Mouse (Mus musculus): ENCODE data around the gene Atp8b5. TPM values are rescaled to one million over a fixed set of nuclear protein-coding genes. Genes with fewer than 3 reads are reported as not detected.

Atp8b5 gene
- total RNA-seq, 2 experiments from 2014 or later = 0.15 to 0.34 TPM

DNA sequence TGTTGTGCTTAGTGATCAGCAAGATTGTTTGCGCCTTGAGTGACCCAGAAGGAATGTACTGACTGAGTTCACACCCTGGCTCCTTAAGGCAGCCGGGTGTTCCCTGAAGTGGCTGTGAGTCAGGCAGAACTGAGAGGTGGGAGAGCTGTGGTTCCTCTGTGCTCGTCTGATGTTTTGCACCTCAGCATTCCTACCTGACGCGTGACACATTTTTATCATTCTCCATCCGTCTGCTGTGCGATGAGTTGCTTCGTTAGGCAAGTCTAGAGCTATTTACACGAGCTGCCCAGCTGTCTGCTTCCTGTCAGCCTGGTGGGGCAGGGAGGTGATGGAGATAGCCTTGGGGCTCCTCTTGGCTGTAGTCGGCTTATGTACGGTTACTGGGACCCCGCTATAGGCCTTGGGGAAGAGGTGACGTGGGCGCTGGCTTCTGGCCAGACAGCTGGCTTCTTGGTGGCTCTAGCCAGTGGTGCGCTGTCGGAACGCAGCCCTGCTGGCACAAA is 131.9 kb downstream of the Atp8b5 start:
- DNase-seq (ENCODE audit: extremely low spot score in 1 of 2, low spot score in 2 of 2) = peak in 1 of 2 experiments; percentile 76
- intact Hi-C loops (cut with DNase I) = no loop called here

DNA sequence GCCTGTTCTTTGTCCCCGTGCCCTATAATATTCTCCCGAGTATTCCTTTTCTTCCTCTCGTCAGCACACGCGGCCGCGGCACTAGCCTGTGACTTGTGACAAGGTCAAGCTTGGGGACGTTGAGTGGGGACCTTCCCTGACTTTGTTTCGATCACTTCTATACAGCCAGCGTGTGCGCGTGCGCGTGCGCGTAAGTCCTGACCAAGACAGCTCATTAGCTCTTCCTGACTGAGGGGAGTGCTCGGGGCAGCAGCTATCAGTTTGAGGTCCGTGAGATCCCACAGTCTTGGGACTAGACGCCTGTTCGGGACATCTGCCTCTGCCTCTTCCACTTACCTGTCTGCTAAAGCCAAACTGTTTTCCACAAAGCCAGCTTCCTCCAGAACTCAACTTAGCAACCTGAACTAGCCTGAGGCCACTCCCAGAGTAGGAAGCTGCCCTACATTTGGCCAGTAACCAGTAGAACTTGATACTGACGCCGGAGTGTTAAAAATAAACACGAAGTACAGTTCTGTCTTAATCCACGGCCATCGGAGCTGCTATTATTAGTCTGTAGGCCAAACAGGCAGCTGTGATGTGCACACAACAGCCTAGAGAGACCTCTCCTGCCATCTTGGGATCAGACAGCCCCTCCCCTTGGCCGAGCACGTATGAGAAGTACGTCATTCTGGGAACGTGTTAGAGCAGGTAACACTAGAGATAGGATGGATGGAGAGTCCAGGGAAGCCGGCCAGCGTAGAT is 132.6 kb downstream of the Atp8b5 start:
- intact Hi-C loops (cut with DNase I) = no loop called here
- DNase-seq (ENCODE audit: extremely low spot score in 1 of 2, low spot score in 2 of 2) = no peak

DNA sequence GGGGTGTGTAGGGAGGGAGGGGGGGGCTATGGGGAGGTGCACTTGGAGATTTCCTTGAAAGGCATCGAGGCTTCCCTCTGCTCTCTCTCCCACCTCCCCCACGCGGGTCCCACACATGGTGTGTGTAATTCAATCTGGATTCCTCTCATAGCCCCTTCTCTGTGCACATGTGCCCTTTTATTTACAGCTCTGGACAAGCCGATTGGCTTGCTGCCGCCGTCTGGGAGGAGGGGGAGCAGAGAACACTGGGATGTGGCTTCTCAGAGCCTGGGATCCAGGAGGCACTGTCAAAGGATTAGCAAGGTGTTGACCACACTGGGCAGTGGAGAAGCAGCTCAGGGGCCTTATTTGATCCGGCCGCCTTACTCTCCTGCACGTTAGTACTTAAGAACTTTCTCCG is 134.0 kb downstream of the Atp8b5 start:
- DNase-seq (ENCODE audit: extremely low spot score in 1 of 2, low spot score in 2 of 2) = no peak
- intact Hi-C loops (cut with DNase I) = no loop called here

DNA sequence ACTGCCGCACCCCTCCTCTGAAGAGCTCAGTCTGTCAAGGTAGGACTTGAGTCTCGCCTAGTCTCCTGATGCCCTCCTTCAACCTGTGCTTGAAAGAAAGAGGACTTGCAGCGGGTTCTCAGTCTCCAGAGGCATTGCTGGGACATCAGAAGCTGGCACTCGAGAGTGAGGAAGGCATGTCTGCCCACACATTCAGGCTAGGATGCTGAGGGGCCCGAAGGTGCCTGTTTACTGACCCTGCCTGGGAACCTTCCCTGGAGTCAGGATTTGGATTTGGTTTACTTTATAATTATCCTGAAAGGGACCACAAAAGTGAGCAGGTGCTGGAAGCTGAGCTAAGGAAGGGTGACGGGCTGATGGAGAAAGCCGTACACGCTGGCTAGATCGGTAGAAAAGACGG is 134.5 kb downstream of the Atp8b5 start:
- no peak for DNase-seq (ENCODE audit: extremely low spot score in 1 of 2, low spot score in 2 of 2)
- intact Hi-C loops (cut with DNase I) = no loop called here

DNA sequence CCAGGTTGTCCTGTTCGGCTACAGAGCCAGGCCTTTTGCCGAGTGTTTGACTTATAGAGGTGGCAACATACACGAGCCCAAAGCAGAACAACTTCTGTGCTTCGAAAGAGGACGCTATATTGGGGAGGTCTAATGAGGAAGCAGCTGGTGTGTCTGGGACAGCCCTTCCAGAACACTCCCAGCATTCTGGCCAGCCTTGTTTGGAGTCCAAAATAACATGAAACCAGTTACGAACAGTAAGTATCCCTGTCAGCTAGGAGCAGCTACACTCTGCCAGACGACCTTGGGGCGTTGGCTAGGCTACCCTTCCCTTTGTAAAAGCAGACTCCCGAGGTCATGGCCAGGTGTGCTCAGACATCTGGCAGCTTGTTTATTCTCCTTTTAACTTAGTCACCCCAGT is 135.3 kb downstream of the Atp8b5 start:
- intact Hi-C loops (cut with DNase I) = no loop called here
- DNase-seq (ENCODE audit: extremely low spot score in 1 of 2, low spot score in 2 of 2) = no peak

DNA sequence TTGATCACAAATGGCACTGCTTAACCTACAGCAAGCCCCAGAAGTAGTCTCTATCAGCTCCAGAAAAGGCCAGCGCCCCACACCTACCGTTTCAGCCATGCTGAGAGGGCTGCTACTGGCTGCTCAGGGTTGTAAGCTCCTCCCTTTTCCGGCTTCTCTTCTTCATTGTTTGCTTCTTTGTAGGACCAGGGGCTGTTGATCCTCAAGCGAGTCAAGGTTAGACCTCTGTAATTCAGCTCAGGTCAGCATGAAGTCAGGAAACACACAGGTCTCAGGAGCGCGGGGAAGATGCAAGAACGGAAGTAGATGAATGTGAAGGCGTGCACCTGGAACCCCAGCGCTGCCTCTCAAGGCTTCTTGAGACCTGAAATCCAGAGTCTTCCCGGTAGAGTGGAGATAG is 137.7 kb downstream of the Atp8b5 start:
- intact Hi-C loops (cut with DNase I) = loop anchor here (5.0 kb wide), 1 partner anchor 357 kb away; the partner anchor contains the start of gene Fam214b
- no peak for DNase-seq (ENCODE audit: extremely low spot score in 1 of 2, low spot score in 2 of 2)

DNA sequence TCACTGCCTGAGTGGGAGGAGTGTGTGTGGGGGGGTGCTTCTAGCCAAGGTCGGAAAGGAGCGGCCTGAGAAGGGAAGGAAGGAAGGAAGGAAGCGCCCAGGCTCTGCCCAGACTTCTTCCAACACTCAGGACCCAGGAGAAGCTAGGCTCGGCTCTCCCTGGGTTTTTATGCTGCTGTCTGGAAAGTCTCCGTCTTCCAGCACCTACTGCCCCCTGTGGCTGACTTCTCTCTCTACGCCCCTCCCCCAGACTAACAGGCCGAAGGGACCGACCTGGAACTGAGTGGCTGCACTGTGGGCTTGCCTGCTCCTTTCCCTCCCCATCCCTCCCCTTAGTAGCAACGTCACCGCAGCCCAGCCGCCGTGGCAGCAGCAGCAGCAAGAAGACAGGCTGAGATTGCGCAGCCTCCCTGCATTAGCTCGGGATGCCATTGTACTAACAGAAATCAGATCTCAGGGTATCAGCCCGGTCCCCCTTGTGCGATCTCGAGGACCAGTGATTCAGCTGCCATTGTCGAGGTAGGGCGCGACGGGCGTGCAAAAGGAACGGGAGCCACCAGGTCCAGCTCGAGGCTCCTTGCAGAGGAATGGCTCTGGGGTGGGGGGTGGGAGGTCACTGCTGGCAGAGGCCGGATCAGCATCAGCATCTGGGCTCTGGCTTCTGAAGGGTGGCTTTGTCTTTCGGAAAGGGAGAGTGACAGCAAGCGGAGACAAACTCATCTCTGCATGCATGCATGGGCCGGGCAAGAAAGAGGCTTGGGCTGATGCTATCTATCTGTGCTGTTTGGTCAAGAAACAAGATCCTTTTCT is 139.4 kb downstream of the Atp8b5 start:
- peak; percentile 66 to 91 for DNase-seq (ENCODE audit: extremely low spot score in 1 of 2, low spot score in 2 of 2)
- intact Hi-C loops (cut with DNase I) = loop anchor here (5.0 kb wide), 1 partner anchor 359 kb away; the partner anchor contains the start of gene Fam214b

DNA sequence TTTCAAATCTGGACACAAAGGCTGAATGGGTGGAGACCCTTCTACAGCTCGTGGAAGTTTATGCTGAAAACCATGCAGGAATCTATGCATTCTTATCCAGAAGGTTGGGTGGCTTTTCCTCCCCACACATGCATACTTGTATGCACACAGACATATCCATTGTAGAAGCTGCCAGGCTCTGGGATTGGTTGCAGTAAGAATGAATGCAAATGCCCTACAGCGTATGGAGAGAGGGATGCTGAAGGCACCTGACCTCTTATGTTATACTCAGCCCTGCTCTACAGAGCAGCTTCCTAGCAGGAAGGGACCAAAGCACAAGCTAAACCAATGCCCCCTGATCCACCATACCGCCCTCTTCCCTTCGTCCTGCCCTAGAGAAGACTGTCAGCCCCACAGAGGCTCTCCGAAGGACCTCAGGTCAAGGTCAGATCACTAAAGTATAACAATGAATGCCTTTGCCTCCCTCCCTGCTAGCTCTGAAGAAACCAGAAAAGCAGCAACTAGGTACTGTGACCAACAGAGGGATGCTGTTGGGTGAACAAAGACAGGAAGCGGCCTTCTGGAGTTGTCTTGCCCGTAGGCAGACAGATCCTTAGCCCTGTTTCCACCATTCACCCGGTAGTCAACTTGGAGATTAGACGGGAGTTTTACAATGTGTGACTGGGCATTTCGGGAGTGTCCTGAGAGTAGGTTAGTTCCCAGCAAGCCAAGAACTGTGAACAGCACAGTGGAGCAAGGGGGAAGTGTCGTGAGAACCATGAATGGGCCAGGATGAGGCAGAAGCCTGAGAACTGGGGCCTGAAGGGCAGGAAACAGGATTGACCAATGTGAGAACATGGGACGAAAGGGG is 140.3 kb downstream of the Atp8b5 start:
- no peak for DNase-seq (ENCODE audit: extremely low spot score in 1 of 2, low spot score in 2 of 2)

DNA sequence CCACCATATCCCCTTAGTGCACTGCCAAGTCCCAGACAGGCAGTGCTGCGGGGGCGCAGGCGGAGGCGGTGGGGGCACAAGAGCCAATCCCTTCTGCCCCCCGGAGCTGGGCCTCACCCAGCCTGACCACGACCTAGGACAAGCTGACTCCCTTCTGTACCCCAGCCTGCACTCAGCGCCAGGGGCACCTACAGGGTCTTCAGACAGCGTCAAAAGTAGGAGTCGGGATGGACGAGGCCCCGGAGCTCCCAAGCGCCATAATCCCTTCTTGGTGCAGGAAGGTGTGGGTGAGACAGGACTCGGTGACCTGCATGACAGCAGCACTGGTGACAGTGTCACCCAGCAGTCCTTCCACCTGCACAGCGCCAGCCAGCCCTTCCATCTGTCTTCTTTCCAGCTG is 147.8 kb downstream of the Atp8b5 start:
- intact Hi-C loops (cut with DNase I) = no loop called here
- DNase-seq (ENCODE audit: extremely low spot score in 1 of 2, low spot score in 2 of 2) = no peak

More for the DNA sequence above, 140.3 kb downstream of the Atp8b5 start:
- intact Hi-C loops (cut with DNase I) = loop anchor here (5.0 kb wide), 1 partner anchor 360 kb away; the partner anchor contains the start of gene Fam214b

DNA sequence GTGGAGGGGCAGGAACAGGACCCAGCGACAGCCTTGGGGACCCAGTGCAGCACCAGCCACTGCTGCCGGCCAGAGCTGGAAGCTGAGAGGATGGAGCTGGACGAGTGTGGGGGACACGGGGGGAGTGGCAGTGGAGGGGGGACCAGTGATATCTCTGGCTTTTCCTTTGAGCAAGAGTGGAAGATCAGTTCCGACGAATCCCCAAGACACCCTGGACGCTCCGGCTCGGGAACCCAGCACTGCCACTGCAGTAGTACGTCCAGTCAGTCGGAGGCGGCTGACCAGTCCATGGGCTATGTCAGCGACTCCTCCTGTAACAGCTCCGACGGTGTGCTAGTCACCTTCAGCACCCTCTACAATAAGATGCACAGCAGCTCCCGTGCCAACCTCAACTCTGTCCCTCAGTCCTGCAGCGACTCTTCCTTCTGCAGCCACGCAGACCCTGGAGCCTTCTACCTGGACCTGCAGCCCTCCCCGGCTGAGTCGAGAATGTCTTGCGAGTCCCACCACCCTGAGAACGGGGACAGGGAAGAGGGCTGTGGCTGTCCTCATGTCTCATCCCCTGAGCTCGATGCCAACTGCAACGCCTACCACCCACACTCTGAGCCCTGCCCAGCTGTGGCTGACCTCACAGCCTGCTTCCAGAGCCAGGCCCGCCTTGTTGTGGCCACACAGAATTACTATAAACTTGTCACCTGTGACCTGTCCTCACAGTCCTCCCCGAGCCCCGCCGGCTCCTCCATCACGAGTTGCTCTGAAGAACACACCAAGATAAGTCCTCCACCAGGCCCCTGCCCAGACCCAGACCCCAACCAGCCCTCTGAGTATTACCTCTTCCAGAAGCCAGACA is 148.5 kb downstream of the Atp8b5 start:
- DNase-seq (ENCODE audit: extremely low spot score in 1 of 2, low spot score in 2 of 2) = no peak
- intact Hi-C loops (cut with DNase I) = no loop called here

DNA sequence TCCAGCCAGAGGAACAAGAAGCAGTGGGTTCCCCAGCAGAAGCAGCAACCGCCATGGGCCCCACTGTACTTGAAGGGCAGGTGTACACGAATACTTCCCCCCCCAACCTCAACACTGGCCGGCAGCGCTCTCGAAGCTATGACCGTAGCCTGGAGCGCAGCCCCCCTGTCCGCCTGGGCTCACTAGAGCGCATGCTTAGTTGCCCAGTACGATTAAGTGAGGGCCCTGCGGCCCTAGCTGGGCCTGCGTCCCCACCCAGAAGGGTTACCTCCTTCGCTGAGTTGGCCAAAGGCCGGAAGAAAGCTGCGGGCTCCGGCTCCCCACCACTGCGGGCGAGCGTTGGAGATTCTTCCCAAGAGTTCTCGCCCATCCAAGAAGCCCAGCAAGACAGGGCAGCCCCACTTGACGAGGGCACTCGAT is 149.1 kb downstream of the Atp8b5 start:
- intact Hi-C loops (cut with DNase I) = no loop called here
- DNase-seq (ENCODE audit: extremely low spot score in 1 of 2, low spot score in 2 of 2) = no peak

DNA sequence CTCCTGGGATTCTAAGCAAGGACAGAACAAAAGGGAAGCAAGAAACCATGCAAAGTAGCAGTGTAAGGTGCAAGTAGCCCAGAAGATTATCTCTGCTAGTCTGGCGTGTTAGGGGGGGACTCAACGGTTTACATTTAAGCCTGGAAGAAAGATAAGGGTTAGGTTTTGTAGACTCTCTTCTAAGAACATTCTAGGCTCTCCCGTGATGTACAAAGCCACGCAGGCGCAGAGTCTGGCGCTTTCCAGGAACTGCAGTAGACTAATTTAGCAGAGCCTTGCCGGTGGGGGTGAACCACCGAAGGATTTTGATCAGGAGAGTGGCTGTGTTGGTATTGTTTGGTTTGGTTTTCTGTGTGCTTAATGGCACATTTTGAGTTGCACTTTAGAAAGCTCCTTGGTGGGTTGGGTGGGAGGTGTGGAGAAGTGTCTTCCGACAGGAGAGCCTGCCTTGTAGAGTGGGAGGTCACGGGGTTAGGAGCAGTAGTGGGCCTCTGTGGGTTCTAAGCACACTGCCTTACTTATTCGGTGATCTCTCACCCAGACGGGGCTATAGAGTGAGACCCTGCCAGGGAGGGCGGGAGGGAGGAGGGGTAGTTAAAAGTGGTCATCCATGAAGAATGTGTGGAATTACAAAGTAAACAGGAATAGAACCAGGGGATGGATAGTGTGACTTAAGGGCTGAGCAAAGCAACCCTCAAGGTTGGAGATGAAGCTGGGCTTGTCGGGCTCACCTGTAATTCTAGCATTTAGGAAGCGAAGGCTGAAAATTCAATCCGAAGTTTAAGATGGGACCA is 150.5 kb downstream of the Atp8b5 start:
- intact Hi-C loops (cut with DNase I) = no loop called here
- no peak for DNase-seq (ENCODE audit: extremely low spot score in 1 of 2, low spot score in 2 of 2)

DNA sequence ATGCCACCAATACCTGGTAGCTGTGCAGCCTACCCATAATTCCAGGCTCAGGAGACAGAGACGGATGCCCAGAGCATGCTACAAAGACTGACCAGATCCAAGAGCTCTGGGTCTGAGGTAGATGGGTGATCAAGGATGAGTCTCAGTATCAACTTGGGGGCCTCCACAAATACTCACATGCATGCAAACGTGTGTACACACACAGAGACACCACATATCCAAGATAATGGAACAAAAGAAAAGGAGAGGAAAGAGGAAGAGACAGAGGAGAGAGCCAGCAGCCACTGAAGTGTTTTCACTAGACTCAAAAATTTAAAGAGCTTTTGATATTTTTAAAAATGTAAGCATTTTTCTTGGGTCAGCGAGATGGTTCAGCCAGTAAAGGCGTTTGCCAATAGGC is 151.5 kb downstream of the Atp8b5 start:
- intact Hi-C loops (cut with DNase I) = no loop called here
- no peak for DNase-seq (ENCODE audit: extremely low spot score in 1 of 2, low spot score in 2 of 2)

DNA sequence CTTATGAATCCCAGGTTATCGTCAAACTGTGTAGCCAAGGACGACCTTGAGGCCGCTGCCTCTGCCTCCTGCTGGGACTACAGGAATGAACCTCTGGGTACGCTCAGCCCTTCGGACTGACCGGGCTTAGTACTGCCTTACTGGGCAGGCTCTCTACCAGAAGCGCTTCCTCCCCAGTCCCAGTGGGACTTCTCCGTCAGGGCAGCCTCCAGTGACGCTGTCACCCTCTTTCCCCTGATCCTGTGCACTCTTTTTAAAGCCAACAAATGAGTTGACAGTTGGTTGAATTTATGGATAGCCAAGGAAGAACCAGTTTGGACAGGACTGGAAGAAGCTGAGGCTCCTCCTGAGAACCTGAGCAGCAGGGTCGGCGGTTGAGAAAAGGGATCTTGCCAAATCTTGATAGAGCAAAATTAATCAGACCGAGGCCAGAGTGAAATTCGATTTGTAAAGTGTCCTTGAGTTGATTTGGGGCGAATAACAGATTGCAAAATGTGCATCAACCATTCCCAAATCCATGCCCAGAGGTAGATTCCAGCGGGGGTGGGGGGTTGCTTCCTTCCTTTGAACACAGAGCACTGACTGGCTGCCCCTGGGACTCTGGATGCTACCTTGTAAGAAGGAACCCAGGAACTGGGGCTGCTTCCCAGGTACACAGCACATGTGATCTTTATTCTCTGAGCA is 152.2 kb downstream of the Atp8b5 start:
- intact Hi-C loops (cut with DNase I) = no loop called here
- DNase-seq (ENCODE audit: extremely low spot score in 1 of 2, low spot score in 2 of 2) = no peak

DNA sequence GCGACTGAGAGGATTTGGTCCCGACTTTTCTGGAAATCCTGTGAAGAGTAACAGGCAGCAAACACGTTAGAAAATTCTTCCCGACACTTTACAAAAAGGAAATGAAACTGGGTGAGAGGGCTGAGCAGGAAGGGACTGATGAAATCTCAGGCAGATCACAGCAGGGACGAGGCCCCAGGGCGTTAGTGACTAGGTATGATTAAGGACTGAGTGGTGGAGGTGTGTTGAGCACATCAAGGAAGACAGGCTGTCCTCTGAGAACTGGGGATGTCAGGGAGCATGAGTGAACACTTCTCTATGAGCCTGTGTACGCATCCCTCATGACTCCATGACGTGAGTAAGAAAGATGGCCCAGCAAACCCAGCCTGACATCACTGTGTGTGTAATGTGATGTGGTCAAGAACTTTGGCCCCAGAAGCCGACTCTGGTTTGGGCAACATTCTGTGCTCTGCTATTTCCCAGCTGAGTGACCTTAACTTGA is 152.9 kb downstream of the Atp8b5 start:
- DNase-seq (ENCODE audit: extremely low spot score in 1 of 2, low spot score in 2 of 2) = no peak
- intact Hi-C loops (cut with DNase I) = loop anchor here (1.0 to 5.0 kb wide), 4 partner anchors 38 to 373 kb away; partner anchors contain the start of genes Atp8b5, Fam214b and Rusc2

DNA sequence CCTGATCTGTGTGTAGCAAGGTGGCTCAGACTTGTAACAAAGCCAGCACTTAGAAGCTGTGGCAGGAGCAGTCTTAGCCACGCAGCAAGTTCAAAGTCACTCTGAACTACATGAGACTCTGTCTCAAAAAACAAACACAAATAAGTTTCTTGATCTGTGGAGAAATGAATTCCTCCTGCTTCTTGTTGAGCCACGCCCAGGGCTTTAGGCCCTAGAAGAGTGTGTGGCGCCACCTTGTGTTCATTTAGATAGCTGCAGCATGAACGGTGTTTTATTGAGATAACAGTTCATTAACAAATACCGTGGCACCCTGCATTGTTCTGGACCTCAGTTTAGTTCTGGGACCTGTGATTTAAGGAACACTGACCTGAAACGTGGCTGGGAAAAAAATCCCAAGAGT is 153.3 kb downstream of the Atp8b5 start:
- DNase-seq (ENCODE audit: extremely low spot score in 1 of 2, low spot score in 2 of 2) = peak; percentile 70 to 83
- intact Hi-C loops (cut with DNase I) = loop anchor here (1.0 to 5.0 kb wide), 4 partner anchors 38 to 373 kb away; partner anchors contain the start of genes Atp8b5, Fam214b and Rusc2

Data from left cerebral cortex, postnatal 10 days (tissue).